Mouse (Mus musculus) embryonic fibroblast, embryonic 13.5 days (primary cell): Measurements from ENCODE around the gene Per1. TPM values are rescaled to one million over a fixed set of nuclear protein-coding genes. Genes with fewer than 3 reads are reported as not detected.

Experiments
- H3K27ac ChIP-seq: 2 replicates; pipeline ENCODE4 v1.5.1; 2012; ENCODE audit warnings: low read length, control low read depth, inconsistent platforms; ENCODE audit not compliant: insufficient read depth
- H3K4me1 ChIP-seq: 2 replicates; pipeline ENCODE4 v1.6.1; 2011; ENCODE audit warnings: low read length; ENCODE audit not compliant: control insufficient read depth, insufficient read depth
- H3K4me3 ChIP-seq: 2 replicates; pipeline ENCODE4 v1.5.1; 2011; ENCODE audit warnings: mild to moderate bottlenecking, control low read depth, low read length; ENCODE audit not compliant: insufficient read depth
- CTCF ChIP-seq: IDR thresholded peaks from 2 replicates; pipeline ENCODE4 v1.5.1; 2011; ENCODE audit warnings: mild to moderate bottlenecking, control low read depth, low read length, moderate library complexity, borderline replicate concordance; ENCODE audit not compliant: insufficient read depth
- POLR2A ChIP-seq: IDR thresholded peaks from 2 replicates; pipeline ENCODE4 v1.6.1; 2011; ENCODE audit warnings: low read depth, mild to moderate bottlenecking, control low read depth, low read length, moderate library complexity
- polyA plus RNA-seq: library from polyadenylated mRNA; stranded (reverse); fragments of >200 nt; gene quantifications from 2 replicates; pipeline ENCODE4 v1.2.4, GENCODE M21; 2011; ENCODE audit warnings: low read depth; ENCODE audit not compliant: missing spikeins, insufficient read length

Per1 gene
- polyA plus RNA-seq, 1 experiment, result 30.9 TPM

- H3K27ac ChIP-seq, result peak overlapping the region; percentile 50; the same call in 1 of the 2 replicates
- peak; percentile 23; the same call in 1 of the 2 replicates for TF ChIP-seq POLR2A
- no peak for TF ChIP-seq CTCF
Measured at GRCm38 (mm10) chr11:69072666-69073064, 22.4 kb upstream of the Per1 start.

GRCm38 (mm10) chr11:69073065-69073888 is 21.7 kb upstream of the Per1 start:
- 0 out of 2 replicates have a peak, but pooled peaks cover 2% of the 10 kb centered on the region for H3K4me1 ChIP-seq

More at GRCm38 (mm10) chr11:69072666-69073064, 22.4 kb upstream of the Per1 start:
- Histone ChIP-seq H3K4me3 (peak overlapping the region; percentile 1; the same call in 1 of the 2 replicates), H3K4me1 (0 out of 2 replicates have a peak, but pooled peaks cover 4% of the 10 kb centered on the region)

GRCm38 (mm10) chr11:69073951-69074775 is 20.9 kb upstream of the Per1 start:
- Histone ChIP-seq H3K4me1 (0 out of 2 replicates have a peak, but pooled peaks cover 2% of the 10 kb centered on the region), H3K27ac (peak overlapping the region; percentile 28; the same call in 1 of the 2 replicates), H3K4me3 (no peak overlapping the region)
- no peak for TF ChIP-seq CTCF

More at GRCm38 (mm10) chr11:69073065-69073888, 21.7 kb upstream of the Per1 start:
- peak overlapping the region; percentile 99 for H3K27ac ChIP-seq
- H3K4me3 ChIP-seq, result no peak overlapping the region
- no peak for TF ChIP-seq CTCF
- TF ChIP-seq POLR2A, result peak; percentile 100

GRCm38 (mm10) chr11:69074776-69075069 is 20.3 kb upstream of the Per1 start:
- no peak overlapping the region for H3K4me3 ChIP-seq
- 0 out of 2 replicates have a peak, but pooled peaks cover 2% of the 10 kb centered on the region for H3K4me1 ChIP-seq
- no peak for TF ChIP-seq CTCF
- TF ChIP-seq POLR2A, result no peak
- no peak overlapping the region for H3K27ac ChIP-seq

GRCm38 (mm10) chr11:69075764-69076479 is 19.1 kb upstream of the Per1 start:
- Histone ChIP-seq H3K4me3 (no peak overlapping the region), H3K27ac (no peak overlapping the region), H3K4me1 (0 out of 2 replicates have a peak, but pooled peaks cover 2% of the 10 kb centered on the region)
- TF ChIP-seq CTCF (no peak), POLR2A (no peak)

- Histone ChIP-seq H3K4me1 (0 out of 2 replicates have a peak, but pooled peaks cover 2% of the 10 kb centered on the region), H3K4me3 (no peak overlapping the region), H3K27ac (no peak overlapping the region)
- TF ChIP-seq POLR2A, result no peak
- no peak for TF ChIP-seq CTCF
Measured at GRCm38 (mm10) chr11:69076572-69076971, 18.4 kb upstream of the Per1 start.

- no peak overlapping the region for H3K27ac ChIP-seq
- no peak overlapping the region for H3K4me3 ChIP-seq
- no peak for TF ChIP-seq POLR2A
- no peak for TF ChIP-seq CTCF
- 0 out of 2 replicates have a peak, but pooled peaks cover 2% of the 10 kb centered on the region for H3K4me1 ChIP-seq
Measured at GRCm38 (mm10) chr11:69077316-69077715, 17.7 kb upstream of the Per1 start.

GRCm38 (mm10) chr11:69078041-69078440 is 17.0 kb upstream of the Per1 start:
- no peak overlapping the region for H3K4me3 ChIP-seq
- H3K27ac ChIP-seq, result peak overlapping the region; percentile 9; the same call in 1 of the 2 replicates
- TF ChIP-seq CTCF (no peak), POLR2A (no peak)
- 0 out of 2 replicates have a peak, but pooled peaks cover 2% of the 10 kb centered on the region for H3K4me1 ChIP-seq

- TF ChIP-seq CTCF (no peak), POLR2A (peak; percentile 28; the same call in 1 of the 2 replicates)
- 0 out of 2 replicates have a peak, but pooled peaks cover 2% of the 10 kb centered on the region for H3K4me1 ChIP-seq
Measured at GRCm38 (mm10) chr11:69078805-69079438, 16.1 kb upstream of the Per1 start.

More at GRCm38 (mm10) chr11:69078805-69079438, 16.1 kb upstream of the Per1 start:
- no peak overlapping the region for H3K4me3 ChIP-seq
- H3K27ac ChIP-seq, result no peak overlapping the region
